In genomic region chr1:69638321-69638720, GRCm38 (mm10) we compare ENCODE assay signal across 19 mouse cellular contexts. TPM values are rescaled to one million over a fixed set of nuclear protein-coding genes. Genes with fewer than 3 reads are reported as not detected.
DNase-seq lines count a peak whose midpoint lies in the region; ATAC-seq and TF ChIP-seq lines count a peak whose summit lies in the region.
"Had no signal": no experiment of that assay in that cellular context is flagged by ENCODE, and none has a peak within 500 bp of the region (broad histone marks: within the 10 kb centered on the region; RNA-seq: fewer than 3 reads in every experiment).

No protein-coding gene starts in this region.

- H3K4me3 ChIP-seq in kidney, embryonic 14.5 days (ENCODE audit: low read length), result no peak overlapping the region
- H3K4me3 ChIP-seq in megakaryocyte, embryonic 14.5 days (replicated peaks), result peak overlapping the region; percentile 82
- no peak overlapping the region for H3K4me3 ChIP-seq in hindbrain, embryonic 12.5 days
- no peak overlapping the region for H3K4me3 ChIP-seq in layer of hippocampus, adult 2 months
- H3K4me3 ChIP-seq: heart, adult 2 months; neural tube, embryonic 13.5 days had no signal

- no peaks in the 10 kb centered on the region for H3K36me3 ChIP-seq in kidney, embryonic 14.5 days (ENCODE audit: control insufficient read depth, insufficient read depth, low read length)
- H3K36me3 ChIP-seq in megakaryocyte, embryonic 14.5 days (replicated peaks; ENCODE audit: low read length), result no peaks in the 10 kb centered on the region
- H3K36me3 ChIP-seq in hindbrain, embryonic 12.5 days, result no peaks in the 10 kb centered on the region
- H3K36me3 ChIP-seq: neural tube, embryonic 13.5 days had no signal

- H3K9ac ChIP-seq in kidney, embryonic 14.5 days (ENCODE audit: low read depth, low read length), result no peak overlapping the region
- no peak overlapping the region for H3K9ac ChIP-seq in hindbrain, embryonic 12.5 days
- H3K9ac ChIP-seq: liver, embryonic 14.5 days; neural tube, embryonic 13.5 days had no signal

- H3K27ac ChIP-seq in kidney, embryonic 14.5 days (ENCODE audit: low read depth, low read length), result no peak overlapping the region; the same call in 1 of the 2 replicates
- H3K27ac ChIP-seq in hindbrain, embryonic 12.5 days, result no peak overlapping the region
- no peak overlapping the region for H3K27ac ChIP-seq in layer of hippocampus, adult 2 months
- H3K27ac ChIP-seq: heart, adult 2 months; hindbrain, postnatal 0 days; liver, embryonic 14.5 days; neural tube, embryonic 13.5 days had no signal

- H3K4me2 ChIP-seq in kidney, embryonic 14.5 days (replicated peaks; ENCODE audit: low read depth, low read length), result no peak overlapping the region
- no peak overlapping the region for H3K4me2 ChIP-seq in hindbrain, embryonic 12.5 days (replicated peaks)
- H3K4me2 ChIP-seq: neural tube, embryonic 13.5 days had no signal

- no peaks in the 10 kb centered on the region for H3K4me1 ChIP-seq in kidney, embryonic 14.5 days (ENCODE audit: control insufficient read depth, insufficient read depth, low read length)
- peaks cover 13% of the 10 kb centered on the region for H3K4me1 ChIP-seq in megakaryocyte, embryonic 14.5 days
- no peaks in the 10 kb centered on the region for H3K4me1 ChIP-seq in hindbrain, embryonic 12.5 days
- H3K4me1 ChIP-seq: neural tube, embryonic 13.5 days had no signal

- peak; percentile 5 for DNase-seq in kidney, adult 9 months
- DNase-seq in layer of hippocampus, adult 2 months (ENCODE audit: low spot score in 2 of 2), result no peak
- DNase-seq: adrenal gland, adult 2 months; cerebellum, adult 18-20 months; heart, adult 2 months; heart, postnatal 10 days; kidney, postnatal 25 days; left cerebral cortex, postnatal 4 days; right cerebral cortex, postnatal 4 days; thymus, adult 2 months had no signal

- H3K9me3 ChIP-seq in kidney, embryonic 14.5 days (ENCODE audit: control insufficient read depth, low read length), result no peaks in the 10 kb centered on the region
- no peaks in the 10 kb centered on the region for H3K9me3 ChIP-seq in megakaryocyte, embryonic 14.5 days
- no peaks in the 10 kb centered on the region for H3K9me3 ChIP-seq in hindbrain, embryonic 12.5 days (replicated peaks)
- H3K9me3 ChIP-seq: neural tube, embryonic 13.5 days had no signal

- no peak for ATAC-seq in kidney, embryonic 14.5 days (ENCODE audit: low FRiP score, low TSS enrichment)
- ATAC-seq in megakaryocyte, adult 5-6 weeks (ENCODE audit: poor library complexity, severe bottlenecking), result no peak
- peak; percentile 43 to 55; a peak in 2 of 4 replicates for ATAC-seq in hematopoietic stem cell, adult 5-6 weeks (replicated peaks in 1 of 2; ENCODE audit: insufficient read depth in 1 of 2, low FRiP score in 2 of 2, low TSS enrichment in 1 of 2, low read depth in 1 of 2, poor library complexity in 2 of 2, severe bottlenecking in 2 of 2)
- no peak for ATAC-seq in hindbrain, embryonic 12.5 days (ENCODE audit: low FRiP score)
- ATAC-seq: forebrain, embryonic 16.5 days; hindbrain, postnatal 0 days had no signal

- WGBS in kidney, embryonic 14.5 days, result 68% methylated on average over 8 of the region's 8 CpGs
- WGBS in hindbrain, embryonic 12.5 days, result 81% methylated on average over 8 of the region's 8 CpGs

- H3K27me3 ChIP-seq in kidney, embryonic 14.5 days (ENCODE audit: control insufficient read depth, insufficient read depth, low read length), result no peaks in the 10 kb centered on the region
- H3K27me3 ChIP-seq in megakaryocyte, embryonic 14.5 days (replicated peaks), result no peaks in the 10 kb centered on the region
- H3K27me3 ChIP-seq in hindbrain, embryonic 12.5 days, result no peaks in the 10 kb centered on the region
- H3K27me3 ChIP-seq: neural tube, embryonic 13.5 days had no signal

- TF ChIP-seq CTCF in layer of hippocampus, adult 2 months (conservative IDR thresholded peaks at IDR 0.05), result no peak

RNA-seq across cellular contexts. Expression of gene Ikzf2, which starts 48.7 kb away (rescaled TPM):
- 4.8 and 5.6 TPM in 2 replicates for polyA plus RNA-seq in kidney, embryonic 14.5 days (2014; fragmentation: Nextera tagmentation; extraction: Ambion mirVana)
- 1.7 TPM in 1 of 2 replicates, not detected in the other for polyA plus RNA-seq in megakaryocyte, embryonic 14.5 days (2012; ENCODE audit: insufficient read depth, low replicate concordance)
- 6.7 and 10.8 TPM in 2 replicates for total RNA-seq in megakaryocyte, adult 5-6 weeks (2015)
- 6.8 and 8.8 TPM in 2 replicates for total RNA-seq in megakaryocyte, adult 5-6 weeks (2017)
- 56.7 and 64.6 TPM in 2 replicates for total RNA-seq in hematopoietic stem cell, adult 5-6 weeks (2017)
- polyA plus RNA-seq in hindbrain, embryonic 12.5 days (2016; fragmentation: Nextera tagmentation; extraction: Ambion mirVana), result 4.0 and 6.2 TPM in 2 replicates
- total RNA-seq in layer of hippocampus, adult 2 months (2021), result 10 to 100 TPM in 1 of 2 experiments, 1 to 10 TPM in 1; 9.2 to 10.5 TPM

Comparison
In these comparisons a context has a peak if more than half of its experiments do, and no peak if none do; other contexts are left out.
1. ATAC-seq: peak in hematopoietic stem cell, adult 5-6 weeks (2 of 2); none in kidney, embryonic 14.5 days (single experiment), megakaryocyte, adult 5-6 weeks (single experiment) and hindbrain, embryonic 12.5 days (single experiment).